Mouse (Mus musculus): Measurements from ENCODE around the gene Ccl4.

- no peak for TF ChIP-seq GATA1 (IDR thresholded peaks at IDR 0.05; ENCODE audit: borderline replicate concordance, low read length)
- TF ChIP-seq FLI1 (IDR thresholded peaks at IDR 0.05; ENCODE audit: low read length), result no peak
These were observed 22.2 kb upstream of the Ccl4 start for GRCm38 (mm10) chr11:83640141-83640540.

All from megakaryocyte, embryonic 14.5 days (primary cell).